In the genomic region with DNA sequence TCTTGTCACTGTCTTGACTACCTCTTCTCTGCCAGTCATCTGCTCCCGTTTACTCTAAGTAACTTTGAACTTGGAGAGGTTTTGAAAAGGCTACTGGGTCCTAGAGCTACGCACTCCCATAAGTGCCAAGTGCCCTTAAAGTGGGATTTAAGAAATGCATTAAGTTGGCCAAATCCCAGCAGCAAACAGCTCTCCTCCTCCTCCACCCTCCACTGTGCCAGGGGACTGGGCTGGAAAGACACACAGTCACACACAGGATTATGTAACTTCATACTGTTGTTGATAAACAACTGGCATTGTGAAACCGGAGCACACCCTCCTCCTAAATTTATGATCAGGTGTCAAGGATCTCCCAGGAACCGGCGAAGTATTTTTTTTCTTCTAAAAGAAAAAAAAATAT, we compare ENCODE assay signal across 14 mouse cellular contexts.
"Had no signal": no experiment of that assay in that cellular context is flagged by ENCODE, and none has a peak within 500 bp of the region (broad histone marks: within the 10 kb centered on the region; RNA-seq: fewer than 3 reads in every experiment).

No protein-coding gene starts in this region.

- H3K36me3 ChIP-seq: limb, embryonic 12.5 days; liver, embryonic 15.5 days; neural tube, embryonic 13.5 days had no signal

- H3K9ac ChIP-seq: limb, embryonic 12.5 days; liver, embryonic 15.5 days; neural tube, embryonic 13.5 days had no signal

- ATAC-seq: inflammation-experienced regulatory T-cells, adult 6 months; intestine, postnatal 0 days; midbrain, embryonic 16.5 days had no signal

- H3K4me1 ChIP-seq: liver, embryonic 15.5 days had no signal

- H3K27ac ChIP-seq: kidney, postnatal 0 days; limb, embryonic 12.5 days; liver, embryonic 15.5 days; neural tube, embryonic 13.5 days had no signal

- H3K4me2 ChIP-seq: limb, embryonic 12.5 days; liver, embryonic 11.5 days; liver, embryonic 15.5 days; neural tube, embryonic 13.5 days had no signal

- H3K9me3 ChIP-seq: limb, embryonic 12.5 days; liver, embryonic 15.5 days; midbrain, embryonic 10.5 days; neural tube, embryonic 13.5 days had no signal

- H3K4me3 ChIP-seq: limb, embryonic 12.5 days; liver, embryonic 15.5 days; midbrain, embryonic 10.5 days; neural tube, embryonic 13.5 days had no signal

- DNase-seq: kidney, adult 9 months; kidney, postnatal 36 days; retina, postnatal 1 day; right cerebral cortex, postnatal 14 days; thymus, postnatal 36 days had no signal
